Mouse (Mus musculus) brain, adult 10 weeks (tissue): ENCODE results near the gene Ppil2. TPM values are rescaled to one million over a fixed set of nuclear protein-coding genes. Genes with fewer than 3 reads are reported as not detected.

ENCODE experiments used
- polyA plus RNA-seq: library from polyadenylated mRNA; stranded (reverse); fragments of 350-450 nt; fragmentation: Illumina TruSeq; extraction: RNeasy Lipid Tissue Mini Kit (QIAGEN cat#74804); gene quantifications from one replicate; pipeline ENCODE4 v1.2.3, GENCODE M21; 2015; ENCODE audit warnings: low read depth, low replicate concordance

The Ppil2 gene
- 99.5 TPM for polyA plus RNA-seq

DNA sequence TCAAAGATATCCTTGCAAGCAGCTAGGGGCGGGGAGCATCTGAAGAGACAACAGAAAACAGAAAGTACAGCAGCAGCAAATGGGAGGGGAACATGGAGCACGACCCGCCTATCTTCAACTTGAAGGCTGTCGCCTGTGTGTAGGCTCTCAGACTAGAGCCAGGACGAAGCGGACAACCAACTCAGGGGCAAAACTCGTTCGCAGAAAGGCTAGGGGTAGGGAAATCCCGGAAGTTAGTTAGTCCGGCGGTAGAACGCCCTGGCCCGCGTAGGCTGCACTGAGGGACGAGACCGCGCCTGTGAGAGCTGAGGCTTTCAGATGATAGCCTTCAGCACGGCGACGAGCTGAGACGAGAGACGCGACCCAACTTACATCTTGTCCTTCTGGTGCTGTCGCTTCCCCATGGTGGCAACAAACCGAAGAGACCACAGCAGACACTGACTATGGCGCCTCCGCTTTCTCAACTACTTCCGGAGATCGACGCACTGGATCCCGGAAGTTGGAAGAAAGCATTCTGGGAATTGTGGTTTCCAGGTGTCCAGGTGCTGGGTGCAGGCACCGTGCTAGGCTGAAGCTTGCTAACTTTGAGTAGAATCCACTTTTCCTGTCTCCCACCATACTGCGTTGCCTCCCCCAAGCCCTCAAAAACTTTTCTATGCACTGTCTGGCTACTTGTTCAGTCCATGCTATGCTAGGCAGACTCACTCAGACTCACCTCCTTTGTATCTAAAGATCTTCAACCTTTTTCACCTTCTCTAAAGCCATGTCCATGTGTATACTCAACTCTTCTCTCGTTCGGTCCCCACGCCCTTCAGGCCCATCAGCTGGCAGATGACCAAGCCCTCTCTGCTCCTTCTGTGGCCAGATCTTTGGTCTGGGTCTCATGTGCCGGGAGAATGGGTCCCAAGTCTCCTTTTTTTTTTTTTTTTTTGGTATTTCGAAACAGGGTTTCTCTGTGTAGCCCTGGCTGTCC lies at the start of gene Ppil2:
Ppil2 (minus strand) TSS at position 487 of the 973 bp plus-strand sequence.

DNA sequence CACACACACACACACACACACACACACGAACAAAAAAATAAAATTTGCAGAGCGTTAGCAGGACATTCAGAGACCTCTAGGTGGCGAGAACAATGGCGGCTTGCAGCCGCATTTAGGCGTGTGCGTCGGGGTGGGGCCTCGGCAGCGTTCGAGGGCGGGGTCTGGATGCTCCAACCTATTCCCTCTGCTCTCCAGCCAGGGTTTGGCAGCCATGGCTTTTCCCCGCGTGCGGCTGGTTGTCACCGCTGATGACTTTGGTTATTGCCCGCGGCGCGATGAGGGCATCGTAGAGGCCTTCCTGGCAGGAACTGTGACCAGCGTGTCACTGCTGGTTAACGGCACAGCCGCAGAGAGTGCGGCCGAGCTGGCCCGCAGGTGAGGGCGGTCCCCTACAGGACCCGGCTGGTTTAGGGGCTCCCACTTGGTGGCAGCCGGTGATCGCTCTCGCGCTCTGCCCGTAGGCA lies 35.7 kb upstream of the Ppil2 start, which contains the start of gene Ccdc116:
Ccdc116 (minus strand) TSS at position 458 of the 464 bp plus-strand sequence.

DNA sequence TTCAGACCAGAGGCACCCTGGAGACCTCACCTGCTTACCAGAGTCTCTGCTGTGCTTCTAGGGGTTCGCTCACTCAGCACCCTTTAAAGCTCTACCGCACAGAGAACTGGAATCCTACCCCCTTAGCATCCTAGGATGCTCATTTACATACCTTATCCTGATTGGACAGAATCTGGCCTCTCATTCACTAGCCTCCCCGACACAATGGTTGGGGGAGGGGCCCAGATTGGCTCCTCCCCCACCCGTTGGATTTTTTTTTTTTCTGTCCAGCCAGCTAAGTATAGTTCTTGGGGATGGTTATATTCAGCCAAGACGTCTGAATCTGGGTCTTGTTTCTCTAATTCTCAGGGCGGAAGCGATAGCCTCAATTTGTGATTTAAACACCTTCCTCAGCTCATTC lies 33.3 kb upstream of the Ppil2 start, which contains the start of gene Ydjc:
Ydjc (plus strand) TSS at position 283 of the 400 bp plus-strand sequence.

DNA sequence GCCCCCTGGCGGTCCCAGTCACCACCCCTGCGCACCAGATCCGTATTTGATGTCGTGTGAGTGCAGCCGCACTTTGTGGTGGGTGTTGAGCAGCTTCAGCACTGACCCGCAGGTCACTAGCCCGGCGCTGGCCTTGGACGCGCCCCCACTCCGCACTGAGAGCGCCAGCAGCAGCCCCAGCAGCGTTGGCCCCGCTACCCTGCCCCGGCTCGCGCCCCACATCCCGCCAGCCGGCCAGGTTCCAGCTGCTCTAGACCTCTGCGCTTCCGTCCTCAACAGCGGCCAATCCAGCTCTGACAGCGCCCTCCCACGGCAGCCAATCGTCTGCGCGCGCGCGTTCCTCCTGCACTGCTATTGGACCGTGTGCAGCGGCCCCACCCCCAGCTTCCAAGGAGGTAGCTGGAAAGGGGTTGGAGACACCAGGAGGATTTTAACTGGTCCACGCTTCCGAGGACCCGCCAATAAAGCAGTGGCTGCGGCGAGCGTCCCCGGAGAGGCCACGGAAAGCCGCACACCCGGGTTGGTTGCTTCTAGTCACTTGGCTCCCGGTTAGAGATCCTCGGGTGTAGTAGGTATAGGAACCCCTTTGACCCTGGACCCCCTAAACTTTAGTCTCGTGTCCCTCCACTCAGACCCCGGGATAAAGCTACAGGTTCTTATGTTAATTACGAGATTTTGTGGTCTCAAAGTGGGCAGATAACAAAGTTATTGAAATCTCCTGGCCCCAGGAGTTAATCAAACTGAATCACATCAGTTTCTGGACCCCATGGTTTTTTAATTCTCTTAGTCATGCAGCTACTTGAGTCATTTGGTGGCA lies 21.2 kb upstream of the Ppil2 start, which contains the start of gene Sdf2l1:
Sdf2l1 (minus strand) TSS at position 295 of the 817 bp plus-strand sequence.

DNA sequence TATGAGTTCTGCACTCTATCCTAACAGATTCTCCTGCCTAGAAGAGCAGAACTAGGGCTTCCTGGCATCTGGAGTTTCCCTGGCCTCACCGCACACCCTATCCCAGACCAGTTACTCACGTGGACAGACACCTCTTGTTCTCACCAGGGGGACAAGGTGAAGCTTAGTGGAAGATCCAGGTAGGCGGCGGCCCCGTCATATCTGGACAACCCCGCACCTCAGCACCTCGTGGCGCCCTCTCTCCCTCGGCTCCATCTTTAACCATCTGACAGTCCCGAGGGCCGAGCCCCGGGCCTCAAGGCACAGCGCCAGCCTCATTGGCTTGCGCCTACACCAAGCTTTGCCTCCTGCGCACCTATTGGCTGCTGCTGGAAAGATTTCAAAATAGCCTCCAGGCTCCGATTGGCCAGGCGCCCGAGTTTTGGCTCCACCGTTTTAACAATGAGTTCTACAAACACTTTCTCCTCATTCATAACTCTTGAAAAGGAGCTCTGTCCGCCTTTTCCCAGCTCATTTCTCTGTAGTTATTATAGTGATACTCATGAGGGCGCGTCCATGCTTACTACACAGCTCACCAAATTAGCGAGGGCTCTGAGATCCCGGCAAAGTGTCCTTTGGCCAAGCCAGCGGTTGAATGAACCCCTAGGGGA lies 13.9 kb upstream of the Ppil2 start, which contains the start of gene 2610318N02Rik:
2610318N02Rik (minus strand) TSS at position 297 of the 650 bp plus-strand sequence.

DNA sequence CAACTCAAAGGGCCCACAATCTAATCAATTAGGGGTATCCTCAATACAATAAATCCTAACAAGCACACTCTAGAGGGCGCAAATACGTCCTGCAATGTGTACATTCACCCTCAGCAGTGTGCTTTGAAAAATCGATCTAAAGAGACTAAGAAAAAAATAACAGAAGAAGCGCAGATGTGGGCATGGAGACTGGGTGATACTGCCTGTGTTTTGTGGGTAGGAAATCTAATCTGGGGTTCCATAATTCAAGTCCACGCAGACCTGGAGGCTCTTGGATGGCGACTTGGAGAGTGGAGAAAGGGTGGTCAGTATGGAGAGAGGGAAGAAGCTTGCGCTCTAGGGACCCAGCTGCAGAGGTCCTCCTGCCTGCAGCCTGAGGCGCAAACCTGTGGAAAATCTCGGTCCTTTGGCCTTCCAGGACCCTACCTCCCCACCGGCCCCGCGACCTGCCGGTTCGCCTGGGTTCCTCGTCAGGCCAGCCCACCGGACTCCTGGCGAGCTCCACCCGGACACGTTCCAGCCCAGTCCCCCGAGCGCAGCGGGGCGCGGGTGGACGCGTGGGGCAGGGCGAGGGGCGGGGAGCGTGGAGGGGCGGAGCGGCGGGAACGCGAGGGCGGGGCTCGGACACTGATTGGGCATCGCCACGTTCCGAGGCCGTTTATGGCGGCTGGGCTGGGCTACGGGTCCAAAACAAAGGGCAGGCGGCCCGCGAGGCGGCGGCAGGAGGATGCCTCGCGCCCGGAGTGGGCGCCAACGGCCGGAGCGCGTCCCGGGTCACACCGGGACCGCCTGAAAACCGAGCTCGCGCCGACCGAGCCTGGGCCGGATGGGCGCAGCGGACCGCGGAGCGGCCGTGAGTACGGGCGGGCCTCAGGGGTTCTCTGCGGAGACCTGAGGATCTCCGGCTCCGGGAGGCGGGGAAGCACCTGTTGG lies 41.3 kb downstream of the Ppil2 start, which contains the start of gene Ypel1:
Ypel1 (plus strand) TSS at position 186 of the 933 bp plus-strand sequence.

Other genes with a start within 250 kb of the Ppil2 start
- not detected for gene Igll1, start 247.3 kb downstream of the Ppil2 start, polyA plus RNA-seq
- gene Top3b, start 240.5 kb downstream of the Ppil2 start, polyA plus RNA-seq = 44.4 TPM
- gene Vpreb1, start 240.4 kb downstream of the Ppil2 start, polyA plus RNA-seq = not detected
- 40.1 TPM for gene Ppm1f, start 214.8 kb downstream of the Ppil2 start, polyA plus RNA-seq
- 387 TPM for gene Mapk1, start 127.9 kb downstream of the Ppil2 start, polyA plus RNA-seq
- gene Ypel1, start 41.6 kb downstream of the Ppil2 start, polyA plus RNA-seq = 26.7 TPM
- 2.1 TPM for gene 2610318N02Rik, start 13.9 kb upstream of the Ppil2 start, polyA plus RNA-seq
- gene Sdf2l1, start 21.1 kb upstream of the Ppil2 start, polyA plus RNA-seq = 27.5 TPM
- gene Ydjc, start 33.4 kb upstream of the Ppil2 start, polyA plus RNA-seq = 20.9 TPM
- gene Ccdc116, start 36.0 kb upstream of the Ppil2 start, polyA plus RNA-seq = 2.4 TPM
- gene Ube2l3, start 91.4 kb upstream of the Ppil2 start, polyA plus RNA-seq = 161 TPM
- 1.5 TPM for gene Rimbp3, start 97.3 kb upstream of the Ppil2 start, polyA plus RNA-seq
- 3.7 TPM for gene Hic2, start 122.3 kb upstream of the Ppil2 start, polyA plus RNA-seq
- gene Tmem191c, start 164.8 kb upstream of the Ppil2 start, polyA plus RNA-seq = 138 TPM
- gene Serpind1, start 220.1 kb upstream of the Ppil2 start, polyA plus RNA-seq = 5.0 TPM